Mouse (Mus musculus) bone marrow macrophage, adult 2 months (primary cell): Measurements from ENCODE around the gene Ddx17. TPM values are rescaled to one million over a fixed set of nuclear protein-coding genes. Genes with fewer than 3 reads are reported as not detected.

ENCODE experiments used
- H3K27ac ChIP-seq: 2 replicates; pipeline ENCODE4 v1.5.1; 2012; ENCODE audit warnings: low read depth, low read length; ENCODE audit not compliant: insufficient read depth
- H3K4me1 ChIP-seq: 2 replicates; pipeline ENCODE4 v1.6.1; 2012; ENCODE audit warnings: low read length; ENCODE audit not compliant: control insufficient read depth, insufficient read depth
- H3K4me3 ChIP-seq: 2 replicates; pipeline ENCODE4 v1.5.1; 2012; ENCODE audit warnings: mild to moderate bottlenecking, low read length, moderate library complexity; ENCODE audit not compliant: insufficient read depth
- CTCF ChIP-seq: IDR thresholded peaks from 2 replicates; pipeline ENCODE4 v1.5.1; 2012; ENCODE audit warnings: low read depth, mild to moderate bottlenecking, low read length, moderate library complexity
- POLR2A ChIP-seq: IDR thresholded peaks from 2 replicates; pipeline ENCODE4 v1.6.1; 2012; ENCODE audit warnings: mild to moderate bottlenecking, low read depth, low read length, borderline replicate concordance
- polyA plus RNA-seq: library from polyadenylated mRNA; stranded (reverse); fragments of >200 nt; gene quantifications from 2 replicates; pipeline ENCODE4 v1.2.4, GENCODE M21; 2012; ENCODE audit not compliant: missing spikeins, insufficient read depth, insufficient read length

Gene Ddx17
- polyA plus RNA-seq, 1 experiment: 212 TPM

- TF ChIP-seq POLR2A (no peak), CTCF (no peak)
- H3K4me3 ChIP-seq: no peak overlapping the region
Measured at GRCm38 (mm10) chr15:79519400-79520220, 26.9 kb downstream of the Ddx17 start.

GRCm38 (mm10) chr15:79518571-79518970, 28.0 kb downstream of the Ddx17 start:
- H3K4me1 ChIP-seq: no peaks in the 10 kb centered on the region
- H3K27ac ChIP-seq: no peak overlapping the region
- no peak overlapping the region for H3K4me3 ChIP-seq
- TF ChIP-seq CTCF (no peak), POLR2A (no peak)

More at GRCm38 (mm10) chr15:79519400-79520220, 26.9 kb downstream of the Ddx17 start:
- H3K4me1 ChIP-seq: no peaks in the 10 kb centered on the region; the same call in 1 of the 2 replicates
- no peak overlapping the region for H3K27ac ChIP-seq

GRCm38 (mm10) chr15:79517710-79518109, 28.8 kb downstream of the Ddx17 start:
- H3K27ac ChIP-seq: no peak overlapping the region
- no peaks in the 10 kb centered on the region for H3K4me1 ChIP-seq
- no peak overlapping the region for H3K4me3 ChIP-seq
- TF ChIP-seq CTCF (no peak), POLR2A (no peak)

GRCm38 (mm10) chr15:79516171-79517096, 30.1 kb downstream of the Ddx17 start, which contains the start of gene Kdelr3:
Kdelr3 (plus strand) TSS chr15:79516411.
- H3K4me1 ChIP-seq: no peaks in the 10 kb centered on the region
- H3K27ac ChIP-seq: no peak within 1 kb of the TSS
- H3K4me3 ChIP-seq: peak within 1 kb of the TSS; percentile 64
- no peak for TF ChIP-seq POLR2A
- TF ChIP-seq CTCF: no peak

GRCm38 (mm10) chr15:79513940-79514339, 32.6 kb downstream of the Ddx17 start:
- TF ChIP-seq CTCF: no peak
- TF ChIP-seq POLR2A: no peak
- Histone ChIP-seq H3K4me1 (no peaks in the 10 kb centered on the region), H3K27ac (no peak overlapping the region), H3K4me3 (no peak overlapping the region)

- Histone ChIP-seq H3K4me3 (peak overlapping the region; percentile 34), H3K27ac (no peak overlapping the region), H3K4me1 (no peaks in the 10 kb centered on the region)
- TF ChIP-seq POLR2A: no peak
- no peak for TF ChIP-seq CTCF
Measured at GRCm38 (mm10) chr15:79511553-79512320, 34.8 kb downstream of the Ddx17 start.

- H3K4me3 ChIP-seq: no peak overlapping the region
- TF ChIP-seq CTCF (no peak), POLR2A (no peak)
- H3K4me1 ChIP-seq: no peaks in the 10 kb centered on the region
- H3K27ac ChIP-seq: no peak overlapping the region
Measured at GRCm38 (mm10) chr15:79510425-79510824, 36.1 kb downstream of the Ddx17 start.

GRCm38 (mm10) chr15:79509998-79510397, 36.5 kb downstream of the Ddx17 start:
- H3K27ac ChIP-seq: no peak overlapping the region
- TF ChIP-seq POLR2A (no peak), CTCF (no peak)
- no peaks in the 10 kb centered on the region for H3K4me1 ChIP-seq
- no peak overlapping the region for H3K4me3 ChIP-seq
